Mouse (Mus musculus) adrenal gland, adult (tissue): Measurements from ENCODE around the gene Reep6.
A peak's percentile ranks its signal among the peaks of the same experiment; 100 is the strongest.

Experiments used
- DNase-seq, 2 experiments: peaks; one replicate each; pipeline ENCODE4 v3.0.0; 2022 to 2023; ENCODE audit warnings: low spot score in 1 of 2; ENCODE audit not compliant: inconsistent age in 2 of 2

Gene Reep6

GRCm38 (mm10) chr10:80348981-80349380 is 19.2 kb downstream of the Reep6 start:
- no peak for DNase-seq

- DNase-seq: peak; percentile 83 to 96
These were observed 20.5 kb downstream of the Reep6 start for GRCm38 (mm10) chr10:80350292-80350691.

- no peak for DNase-seq
These were observed 22.1 kb downstream of the Reep6 start for GRCm38 (mm10) chr10:80351896-80352295.

- DNase-seq: no peak
These were observed 23.0 kb downstream of the Reep6 start for GRCm38 (mm10) chr10:80352727-80353126.

GRCm38 (mm10) chr10:80355431-80355830 is 25.7 kb downstream of the Reep6 start:
- no peak for DNase-seq

GRCm38 (mm10) chr10:80356001-80356682 is 26.4 kb downstream of the Reep6 start, which contains the start of gene Plk5:
Plk5 (plus strand) TSS chr10:80356459.
- DNase-seq: no peak

- DNase-seq: no peak
These were observed 27.0 kb downstream of the Reep6 start for GRCm38 (mm10) chr10:80356737-80357136.

- DNase-seq: no peak
These were observed 27.6 kb downstream of the Reep6 start for GRCm38 (mm10) chr10:80357336-80357735.

- DNase-seq: peak in 1 of 2 experiments; percentile 58
These were observed 28.4 kb downstream of the Reep6 start for GRCm38 (mm10) chr10:80357994-80358639.

- DNase-seq: no peak
These were observed 34.0 kb downstream of the Reep6 start for GRCm38 (mm10) chr10:80363734-80364133.

- no peak for DNase-seq
These were observed 36.0 kb downstream of the Reep6 start for GRCm38 (mm10) chr10:80365736-80366135.

GRCm38 (mm10) chr10:80367954-80368353 is 38.2 kb downstream of the Reep6 start:
- no peak for DNase-seq

- peak in 1 of 2 experiments; percentile 33 for DNase-seq
These were observed 38.6 kb downstream of the Reep6 start for GRCm38 (mm10) chr10:80368392-80368791.

- peak; percentile 29 to 43 for DNase-seq
These were observed 40.4 kb downstream of the Reep6 start for GRCm38 (mm10) chr10:80369995-80370747.

- peak; percentile 30 to 69 for DNase-seq
These were observed 41.7 kb downstream of the Reep6 start for GRCm38 (mm10) chr10:80371411-80371966.

- DNase-seq: no peak
These were observed 42.2 kb downstream of the Reep6 start for GRCm38 (mm10) chr10:80371983-80372382.

GRCm38 (mm10) chr10:80372706-80373105 is 43.0 kb downstream of the Reep6 start:
- no peak for DNase-seq

- peak; percentile 78 to 93 for DNase-seq
These were observed 44.3 kb downstream of the Reep6 start for GRCm38 (mm10) chr10:80374063-80374462.

- peak; percentile 88 to 96 for DNase-seq
These were observed 46.4 kb downstream of the Reep6 start for GRCm38 (mm10) chr10:80376160-80376559.

GRCm38 (mm10) chr10:80377716-80378115 is 48.0 kb downstream of the Reep6 start:
- peak; percentile 33 to 71 for DNase-seq

- DNase-seq: peak; percentile 71 to 84
These were observed 53.0 kb downstream of the Reep6 start for GRCm38 (mm10) chr10:80382641-80383365.
